Mouse (Mus musculus): Measurements from ENCODE around the gene Gripap1.

Gene Gripap1

GRCm38 (mm10) chrX:7867141-7867540 is 77.6 kb downstream of the Gripap1 start:
- DNase-seq (ENCODE audit: low spot score in 2 of 2) = no peak

- no peak for DNase-seq (ENCODE audit: low spot score in 2 of 2)
Observed at GRCm38 (mm10) chrX:7868506-7868905, 78.9 kb downstream of the Gripap1 start.

- DNase-seq (ENCODE audit: low spot score in 2 of 2) = no peak
Observed at GRCm38 (mm10) chrX:7869826-7870225, 80.3 kb downstream of the Gripap1 start.

Measured in spleen, postnatal 4 days (tissue).